Mouse (Mus musculus) olfactory bulb, adult 2 months (tissue): ENCODE data around the gene Trappc6a.

Experiments used
- CTCF ChIP-seq: fragments of 200-500 bp; IDR thresholded peaks from 2 replicates; pipeline ENCODE4 v1.5.1; 2012; ENCODE audit warnings: low read depth, mild to moderate bottlenecking, low read length, moderate library complexity; ENCODE audit not compliant: insufficient read depth
- POLR2A ChIP-seq: fragments of 200-500 bp; IDR thresholded peaks from 2 replicates; pipeline ENCODE4 v1.6.1; 2012; ENCODE audit warnings: mild to moderate bottlenecking, low read depth, low read length, moderate library complexity; ENCODE audit not compliant: insufficient read depth

DNA sequence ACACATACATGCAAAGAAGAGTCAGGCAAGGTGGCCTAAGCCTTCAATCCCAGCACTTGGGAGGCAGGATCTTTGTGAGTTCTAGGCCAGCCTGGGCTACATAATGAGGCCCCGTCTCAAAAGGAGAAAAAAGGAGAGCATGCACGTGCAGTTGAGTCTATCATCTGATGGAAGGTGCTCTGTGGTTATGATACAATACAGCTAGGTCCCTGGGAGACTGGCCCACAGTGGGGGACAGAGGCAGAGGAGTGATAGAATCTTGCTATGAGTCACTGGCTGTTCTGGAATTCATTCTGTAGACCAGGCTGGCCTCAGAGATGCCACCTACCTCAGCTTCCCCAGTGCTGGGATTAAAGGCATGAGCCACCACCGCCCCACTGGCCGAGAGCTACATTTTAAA, 45.8 kb upstream of the Trappc6a start:
- TF ChIP-seq CTCF = no peak
- no peak for TF ChIP-seq POLR2A
